Mouse (Mus musculus): ENCODE measurements around the gene Gak. TPM values are rescaled to one million over a fixed set of nuclear protein-coding genes. Genes with fewer than 3 reads are reported as not detected.

Gene Gak
- polyA plus RNA-seq, 1 experiment from 2014 or later: 45.3 TPM

DNA sequence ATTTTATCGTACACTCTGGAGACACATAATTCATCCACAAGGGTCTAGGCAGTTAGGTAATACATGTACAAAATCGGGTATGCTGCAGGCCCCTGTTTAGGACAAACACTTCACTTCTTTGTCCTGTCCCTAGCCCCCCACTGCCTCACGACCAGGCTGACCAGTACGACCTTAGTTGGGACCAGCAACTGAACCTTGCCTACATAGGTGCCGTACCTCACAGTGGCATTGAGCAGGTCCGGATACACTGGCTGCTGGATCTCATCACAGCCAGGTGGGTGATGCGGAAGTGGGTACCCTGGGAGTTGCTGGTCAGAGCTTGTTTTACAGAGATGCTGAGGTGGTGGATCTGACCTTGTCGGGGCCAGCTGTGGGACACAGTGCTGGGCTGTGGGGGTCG is 40.4 kb upstream of the Gak start:
- Histone ChIP-seq H3K4me3 (ENCODE audit: low read depth, low read length) (no peak overlapping the region), H3K27me3 (ENCODE audit: control insufficient read depth, insufficient read depth, low read length) (no peaks in the 10 kb centered on the region), H3K4me1 (ENCODE audit: control insufficient read depth, insufficient read depth, low read length) (peaks cover 12% of the 10 kb centered on the region), H3K9ac (ENCODE audit: low read length) (peak overlapping the region; percentile 87; the same call in 1 of the 2 replicates), H3K4me2 (no peak overlapping the region), H3K9me3 (ENCODE audit: control insufficient read depth, low read length) (no peaks in the 10 kb centered on the region), H3K27ac (ENCODE audit: low read depth, low read length) (no peak overlapping the region), H3K36me3 (ENCODE audit: control insufficient read depth, insufficient read depth, low read length) (0 out of 2 replicates have a peak, but pooled peaks cover 2% of the 10 kb centered on the region)
- ATAC-seq (ENCODE audit: low FRiP score) (peak; percentile 13; the same call in 1 of the 2 replicates), DNase-seq (ENCODE audit: low spot score, missing footprints) (peak; percentile 71)
- 87% methylated on average over 9 of the region's 9 CpGs for WGBS

DNA sequence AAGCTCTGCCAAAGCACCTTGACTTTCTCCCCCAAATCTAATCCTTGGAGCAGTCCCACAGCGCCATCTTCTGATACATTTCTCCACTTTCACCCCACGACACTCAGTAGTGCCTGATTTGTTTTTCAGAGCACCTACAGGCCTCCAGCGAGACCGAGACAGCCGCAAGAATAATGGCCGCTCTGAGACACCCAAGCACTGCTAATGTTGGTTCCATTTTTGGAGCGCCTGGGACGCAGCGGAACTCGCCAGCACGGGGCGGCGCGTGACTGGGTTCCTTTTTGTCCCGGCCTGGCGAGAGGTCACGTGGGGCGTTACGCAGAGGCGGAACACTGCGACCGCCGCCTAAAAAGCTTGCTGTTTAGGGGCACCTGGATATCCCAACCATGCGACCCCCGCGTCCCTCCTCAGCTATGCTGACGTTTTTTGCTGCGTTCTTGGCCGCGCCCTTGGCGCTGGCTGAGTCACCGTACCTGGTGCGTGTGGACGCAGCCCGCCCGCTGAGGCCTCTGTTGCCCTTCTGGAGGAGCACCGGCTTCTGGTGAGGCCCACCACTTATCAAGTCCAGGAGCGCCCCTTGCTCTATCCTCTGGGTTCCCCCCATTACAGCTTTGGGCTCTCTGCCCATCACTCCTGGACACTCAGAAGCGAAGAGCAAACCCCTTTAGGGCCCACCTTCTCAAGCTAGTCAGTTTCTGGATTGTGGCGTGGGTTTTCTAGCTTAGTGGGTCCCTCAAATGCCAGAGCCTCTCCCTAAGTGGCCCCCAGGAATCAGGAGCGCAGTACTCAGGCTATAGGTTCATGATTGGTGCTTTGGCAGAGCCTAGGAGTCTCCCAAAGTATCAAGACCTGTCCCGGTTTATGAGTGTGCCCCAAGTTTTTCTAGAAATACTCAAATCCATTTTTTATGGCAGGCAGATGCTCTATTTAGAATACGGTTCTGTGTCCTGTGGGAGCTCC is 39.7 kb upstream of the Gak start, which contains the start of gene Dgkq:
Dgkq (minus strand) TSS at position 696 of the 960 bp plus-strand sequence.
- peaks cover 12% of the 10 kb centered on the region for H3K4me1 ChIP-seq (ENCODE audit: control insufficient read depth, insufficient read depth, low read length)
- peak within 1 kb of the TSS; percentile 51 for H3K4me3 ChIP-seq (ENCODE audit: low read depth, low read length)
- ATAC-seq (ENCODE audit: low FRiP score) (peak; percentile 87), DNase-seq (ENCODE audit: low spot score, missing footprints) (peak; percentile 97)
- H3K36me3 ChIP-seq (ENCODE audit: control insufficient read depth, insufficient read depth, low read length): 0 out of 2 replicates have a peak, but pooled peaks cover 2% of the 10 kb centered on the region
- H3K27me3 ChIP-seq (ENCODE audit: control insufficient read depth, insufficient read depth, low read length): no peaks in the 10 kb centered on the region
- peak within 1 kb of the TSS; percentile 87 for H3K9ac ChIP-seq (ENCODE audit: low read length)
- WGBS: 7% methylated on average over 43 of the region's 43 CpGs
- H3K9me3 ChIP-seq (ENCODE audit: control insufficient read depth, low read length): no peaks in the 10 kb centered on the region
- peak within 1 kb of the TSS; percentile 73 for H3K4me2 ChIP-seq
- H3K27ac ChIP-seq (ENCODE audit: low read depth, low read length): peak within 1 kb of the TSS; percentile 68

DNA sequence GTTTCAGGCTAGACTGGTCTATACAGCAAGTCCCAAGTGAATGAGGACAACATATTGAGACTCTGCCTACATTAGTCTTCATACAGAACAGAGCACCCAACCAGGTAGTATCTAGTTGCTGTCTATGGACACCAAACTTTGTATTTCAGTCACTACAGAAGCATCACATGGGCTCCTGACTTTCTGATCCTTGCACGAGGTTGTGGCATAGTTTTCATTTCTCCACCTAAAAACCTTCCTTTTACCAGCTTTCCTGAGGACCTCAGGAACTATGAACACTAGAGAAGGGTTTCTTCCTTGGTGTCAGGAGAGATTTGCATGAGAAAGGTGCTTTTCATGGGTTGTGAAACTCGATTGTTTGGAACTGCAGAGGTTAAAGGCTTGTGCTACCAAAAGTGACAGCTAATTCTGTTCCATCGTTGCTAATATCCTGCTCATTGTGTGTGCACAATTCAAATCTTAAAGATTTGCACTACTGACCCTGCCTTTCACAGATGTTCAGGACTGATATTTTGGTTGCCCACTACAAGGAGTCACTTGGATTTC is 38.9 kb upstream of the Gak start:
- Histone ChIP-seq H3K9ac (ENCODE audit: low read length) (peak overlapping the region; percentile 87), H3K4me2 (peak overlapping the region; percentile 73), H3K4me1 (ENCODE audit: control insufficient read depth, insufficient read depth, low read length) (peaks cover 12% of the 10 kb centered on the region), H3K27me3 (ENCODE audit: control insufficient read depth, insufficient read depth, low read length) (no peaks in the 10 kb centered on the region), H3K36me3 (ENCODE audit: control insufficient read depth, insufficient read depth, low read length) (0 out of 2 replicates have a peak, but pooled peaks cover 2% of the 10 kb centered on the region), H3K27ac (ENCODE audit: low read depth, low read length) (no peak overlapping the region), H3K9me3 (ENCODE audit: control insufficient read depth, low read length) (no peaks in the 10 kb centered on the region), H3K4me3 (ENCODE audit: low read depth, low read length) (peak overlapping the region; percentile 51)
- no peak for DNase-seq (ENCODE audit: low spot score, missing footprints)
- ATAC-seq (ENCODE audit: low FRiP score): no peak
- WGBS: 16% methylated on average over 3 of the region's 3 CpGs

- no peak overlapping the region for H3K9ac ChIP-seq (ENCODE audit: low read length)
- H3K27me3 ChIP-seq (ENCODE audit: control insufficient read depth, insufficient read depth, low read length): no peaks in the 10 kb centered on the region
- ATAC-seq (ENCODE audit: low FRiP score): no peak
- no peak overlapping the region for H3K4me3 ChIP-seq (ENCODE audit: low read depth, low read length)
- H3K27ac ChIP-seq (ENCODE audit: low read depth, low read length): no peak overlapping the region
- H3K4me1 ChIP-seq (ENCODE audit: control insufficient read depth, insufficient read depth, low read length): peaks cover 12% of the 10 kb centered on the region
- H3K9me3 ChIP-seq (ENCODE audit: control insufficient read depth, low read length): no peaks in the 10 kb centered on the region
- H3K4me2 ChIP-seq: no peak overlapping the region
- WGBS: 82% methylated on average over 2 of the region's 2 CpGs
- peak; percentile 23 for DNase-seq (ENCODE audit: low spot score, missing footprints)
- no peaks in the 10 kb centered on the region; the same call in 1 of the 2 replicates for H3K36me3 ChIP-seq (ENCODE audit: control insufficient read depth, insufficient read depth, low read length)
These were observed 37.8 kb upstream of the Gak start for GRCm38 (mm10) chr5:108667370-108667769.

GRCm38 (mm10) chr5:108665066-108665465 is 35.5 kb upstream of the Gak start:
- Histone ChIP-seq H3K9me3 (ENCODE audit: control insufficient read depth, low read length) (no peaks in the 10 kb centered on the region), H3K27me3 (ENCODE audit: control insufficient read depth, insufficient read depth, low read length) (no peaks in the 10 kb centered on the region), H3K9ac (ENCODE audit: low read length) (no peak overlapping the region), H3K4me2 (no peak overlapping the region), H3K27ac (ENCODE audit: low read depth, low read length) (no peak overlapping the region), H3K36me3 (ENCODE audit: control insufficient read depth, insufficient read depth, low read length) (no peaks in the 10 kb centered on the region; the same call in 1 of the 2 replicates), H3K4me1 (ENCODE audit: control insufficient read depth, insufficient read depth, low read length) (peaks cover 14% of the 10 kb centered on the region), H3K4me3 (ENCODE audit: low read depth, low read length) (no peak overlapping the region)
- ATAC-seq (ENCODE audit: low FRiP score) (no peak), DNase-seq (ENCODE audit: low spot score, missing footprints) (peak; percentile 44)
- 46% methylated on average over 3 of the region's 3 CpGs for WGBS

DNA sequence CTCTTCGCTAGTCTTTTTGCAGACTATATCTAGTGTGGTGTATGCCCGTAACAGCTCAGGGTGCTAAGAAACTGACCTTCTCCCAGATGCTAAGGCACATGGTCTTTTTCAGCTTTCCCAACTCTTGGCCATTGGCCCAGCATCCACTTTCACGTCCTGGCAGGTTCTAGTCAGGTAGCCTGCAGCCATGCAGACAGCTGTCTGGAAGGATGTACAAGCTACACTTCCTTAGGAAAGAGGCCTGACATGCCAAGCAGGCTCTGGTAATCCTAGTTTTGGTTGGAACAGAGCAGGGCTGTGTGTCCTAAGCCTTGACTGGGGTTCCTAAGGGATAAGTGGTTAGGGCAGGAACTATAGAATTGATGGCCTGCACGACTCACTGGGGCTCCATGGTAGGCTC is 33.2 kb upstream of the Gak start:
- Histone ChIP-seq H3K4me3 (ENCODE audit: low read depth, low read length) (no peak overlapping the region), H3K27ac (ENCODE audit: low read depth, low read length) (no peak overlapping the region), H3K4me1 (ENCODE audit: control insufficient read depth, insufficient read depth, low read length) (peaks cover 8% of the 10 kb centered on the region), H3K9me3 (ENCODE audit: control insufficient read depth, low read length) (no peaks in the 10 kb centered on the region), H3K9ac (ENCODE audit: low read length) (no peak overlapping the region), H3K4me2 (no peak overlapping the region), H3K36me3 (ENCODE audit: control insufficient read depth, insufficient read depth, low read length) (no peaks in the 10 kb centered on the region; the same call in 1 of the 2 replicates), H3K27me3 (ENCODE audit: control insufficient read depth, insufficient read depth, low read length) (no peaks in the 10 kb centered on the region)
- 79% methylated on average over 4 of the region's 4 CpGs for WGBS
- ATAC-seq (ENCODE audit: low FRiP score): no peak
- no peak for DNase-seq (ENCODE audit: low spot score, missing footprints)

DNA sequence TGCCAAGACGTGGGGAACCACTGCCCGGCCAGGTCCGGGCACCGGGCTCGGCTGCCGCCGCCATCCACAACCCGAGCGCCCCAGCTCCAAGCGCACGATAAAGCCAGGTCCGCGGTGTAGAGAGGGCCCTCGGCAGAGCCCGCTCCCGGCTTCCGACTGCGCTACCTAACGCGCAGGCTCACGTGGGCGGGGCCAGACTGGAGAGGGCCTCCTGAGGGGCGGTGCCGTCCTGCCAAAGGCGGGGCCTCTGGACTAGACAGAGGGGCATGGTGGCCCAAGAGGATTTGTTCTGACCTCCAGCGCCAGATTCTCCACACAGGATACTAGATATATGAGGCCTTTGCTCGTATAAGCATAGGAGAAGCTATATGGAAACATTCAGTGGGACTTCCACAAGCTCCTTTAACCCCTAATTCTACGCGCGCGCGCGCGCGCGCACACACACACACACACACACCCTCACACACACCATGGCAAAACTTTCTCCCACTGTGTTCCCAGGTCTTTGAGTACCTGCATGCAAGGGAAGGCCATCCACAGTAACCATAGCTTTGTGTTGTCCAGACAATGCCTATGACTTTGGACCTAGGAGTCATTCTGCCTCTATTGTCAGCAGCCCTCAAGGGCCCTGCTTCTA is 31.2 kb upstream of the Gak start:
- Histone ChIP-seq H3K4me3 (ENCODE audit: low read depth, low read length) (peak overlapping the region; percentile 64), H3K36me3 (ENCODE audit: control insufficient read depth, insufficient read depth, low read length) (no peaks in the 10 kb centered on the region; the same call in 1 of the 2 replicates), H3K4me1 (ENCODE audit: control insufficient read depth, insufficient read depth, low read length) (peaks cover 8% of the 10 kb centered on the region), H3K4me2 (peak overlapping the region; percentile 92), H3K9me3 (ENCODE audit: control insufficient read depth, low read length) (no peaks in the 10 kb centered on the region), H3K9ac (ENCODE audit: low read length) (peak overlapping the region; percentile 80), H3K27ac (ENCODE audit: low read depth, low read length) (no peak overlapping the region), H3K27me3 (ENCODE audit: control insufficient read depth, insufficient read depth, low read length) (no peaks in the 10 kb centered on the region)
- ATAC-seq (ENCODE audit: low FRiP score): peak; percentile 100
- 13% methylated on average over 36 of the region's 36 CpGs for WGBS
- DNase-seq (ENCODE audit: low spot score, missing footprints): peak; percentile 98

- no peaks in the 10 kb centered on the region for H3K27me3 ChIP-seq (ENCODE audit: control insufficient read depth, insufficient read depth, low read length)
- H3K27ac ChIP-seq (ENCODE audit: low read depth, low read length): no peak within 1 kb of the TSS
- no peaks in the 10 kb centered on the region for H3K9me3 ChIP-seq (ENCODE audit: control insufficient read depth, low read length)
- H3K4me3 ChIP-seq (ENCODE audit: low read depth, low read length): peak within 1 kb of the TSS; percentile 64
- DNase-seq (ENCODE audit: low spot score, missing footprints) (peak; percentile 67), ATAC-seq (ENCODE audit: low FRiP score) (peak; percentile 17; the same call in 1 of the 2 replicates)
- peaks cover 8% of the 10 kb centered on the region for H3K4me1 ChIP-seq (ENCODE audit: control insufficient read depth, insufficient read depth, low read length)
- H3K36me3 ChIP-seq (ENCODE audit: control insufficient read depth, insufficient read depth, low read length): peaks cover under 1% of the 10 kb centered on the region; the same call in 1 of the 2 replicates
- peak within 1 kb of the TSS; percentile 80 for H3K9ac ChIP-seq (ENCODE audit: low read length)
- H3K4me2 ChIP-seq: peak within 1 kb of the TSS; percentile 92
- whole genome bisulfite sequencing: 11% methylated on average over 24 of the region's 24 CpGs
These were observed 30.4 kb upstream of the Gak start, which contains the start of gene Idua for GRCm38 (mm10) chr5:108659698-108660631. Idua (plus strand) TSS chr5:108660331.

Data from midbrain, embryonic 11.5 days (tissue).